Mouse (Mus musculus): ENCODE results near the gene Ctbs. TPM values are rescaled to one million over a fixed set of nuclear protein-coding genes. Genes with fewer than 3 reads are reported as not detected.

Gene Ctbs
- polyA plus RNA-seq, 1 experiment from 2014 or later: 12.9 TPM

- WGBS: 91% methylated on average over 7 of the region's 7 CpGs
- Histone ChIP-seq H3K4me1 (ENCODE audit: control insufficient read depth, insufficient read depth, low read length) (no peaks in the 10 kb centered on the region), H3K4me3 (ENCODE audit: low read length) (no peak overlapping the region), H3K4me2 (replicated peaks; ENCODE audit: low read depth, low read length) (no peak overlapping the region), H3K9ac (ENCODE audit: low read depth, low read length) (no peak overlapping the region), H3K9me3 (ENCODE audit: control insufficient read depth, low read length) (no peaks in the 10 kb centered on the region), H3K27ac (ENCODE audit: low read depth, low read length) (no peak overlapping the region), H3K36me3 (ENCODE audit: control insufficient read depth, insufficient read depth, low read length) (peaks cover 1% of the 10 kb centered on the region; the same call in 1 of the 2 replicates), H3K27me3 (ENCODE audit: control insufficient read depth, insufficient read depth, low read length) (no peaks in the 10 kb centered on the region)
- no peak for ATAC-seq (ENCODE audit: low FRiP score, low TSS enrichment)
Observed at GRCm38 (mm10) chr3:146412480-146412879, 37.1 kb upstream of the Ctbs start.

DNA sequence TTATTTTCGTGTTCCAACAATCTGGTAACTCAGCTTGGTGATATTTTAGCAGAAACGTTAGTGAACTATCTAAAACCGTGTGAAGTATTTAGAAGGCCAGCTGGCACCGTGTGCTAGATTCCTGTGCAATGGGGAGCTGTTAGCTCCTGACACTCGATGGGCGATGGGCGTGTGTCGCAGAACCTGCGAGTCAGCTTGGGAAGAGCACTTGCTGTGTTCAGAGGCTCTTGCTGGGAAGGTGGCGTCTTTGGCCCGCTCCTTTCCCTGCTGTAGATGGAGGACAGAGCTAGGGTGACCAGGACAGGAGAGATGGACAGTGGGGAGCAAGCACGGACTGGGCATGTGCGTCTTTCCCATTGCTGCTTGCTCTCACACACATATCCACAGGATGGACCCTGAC is 36.6 kb upstream of the Ctbs start:
- WGBS: 92% methylated on average over 13 of the region's 13 CpGs
- Histone ChIP-seq H3K27me3 (ENCODE audit: control insufficient read depth, insufficient read depth, low read length) (no peaks in the 10 kb centered on the region), H3K4me2 (replicated peaks; ENCODE audit: low read depth, low read length) (no peak overlapping the region), H3K36me3 (ENCODE audit: control insufficient read depth, insufficient read depth, low read length) (peaks cover 4% of the 10 kb centered on the region; the same call in 1 of the 2 replicates), H3K4me3 (ENCODE audit: low read length) (no peak overlapping the region), H3K4me1 (ENCODE audit: control insufficient read depth, insufficient read depth, low read length) (no peaks in the 10 kb centered on the region), H3K9me3 (ENCODE audit: control insufficient read depth, low read length) (no peaks in the 10 kb centered on the region), H3K9ac (ENCODE audit: low read depth, low read length) (no peak overlapping the region), H3K27ac (ENCODE audit: low read depth, low read length) (no peak overlapping the region)
- ATAC-seq (ENCODE audit: low FRiP score, low TSS enrichment): no peak

DNA sequence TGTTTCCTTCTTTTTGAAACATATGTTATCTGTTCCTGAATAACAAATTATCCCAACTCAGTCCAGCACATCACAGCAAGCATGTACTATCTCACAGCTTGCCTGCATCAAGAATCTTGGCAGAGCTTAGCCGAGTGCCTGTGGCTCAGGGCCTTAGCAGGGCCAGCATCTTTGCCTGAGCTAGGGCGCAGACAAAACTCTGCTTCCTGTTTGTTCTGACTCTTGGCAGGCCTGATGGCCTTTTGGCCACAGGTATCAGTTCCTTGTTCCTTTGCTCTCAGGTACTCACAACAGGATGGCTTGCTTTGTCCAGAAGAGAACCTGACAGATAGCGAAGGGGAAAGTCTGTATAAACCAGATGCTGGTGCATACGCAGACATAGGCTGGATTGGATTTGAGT is 35.6 kb upstream of the Ctbs start:
- H3K27ac ChIP-seq (ENCODE audit: low read depth, low read length): no peak overlapping the region
- H3K4me1 ChIP-seq (ENCODE audit: control insufficient read depth, insufficient read depth, low read length): no peaks in the 10 kb centered on the region
- peaks cover 11% of the 10 kb centered on the region; the same call in 1 of the 2 replicates for H3K36me3 ChIP-seq (ENCODE audit: control insufficient read depth, insufficient read depth, low read length)
- H3K27me3 ChIP-seq (ENCODE audit: control insufficient read depth, insufficient read depth, low read length): no peaks in the 10 kb centered on the region
- WGBS: 86% methylated on average over 4 of the region's 4 CpGs
- ATAC-seq (ENCODE audit: low FRiP score, low TSS enrichment): no peak
- H3K4me2 ChIP-seq (replicated peaks; ENCODE audit: low read depth, low read length): no peak overlapping the region
- H3K4me3 ChIP-seq (ENCODE audit: low read length): no peak overlapping the region
- H3K9me3 ChIP-seq (ENCODE audit: control insufficient read depth, low read length): no peaks in the 10 kb centered on the region
- H3K9ac ChIP-seq (ENCODE audit: low read depth, low read length): no peak overlapping the region

GRCm38 (mm10) chr3:146414555-146414954 is 35.0 kb upstream of the Ctbs start:
- no peaks in the 10 kb centered on the region for H3K9me3 ChIP-seq (ENCODE audit: control insufficient read depth, low read length)
- ATAC-seq (ENCODE audit: low FRiP score, low TSS enrichment): no peak
- H3K4me3 ChIP-seq (ENCODE audit: low read length): no peak overlapping the region
- no peak overlapping the region for H3K27ac ChIP-seq (ENCODE audit: low read depth, low read length)
- no peaks in the 10 kb centered on the region for H3K4me1 ChIP-seq (ENCODE audit: control insufficient read depth, insufficient read depth, low read length)
- H3K36me3 ChIP-seq (ENCODE audit: control insufficient read depth, insufficient read depth, low read length): peaks cover 16% of the 10 kb centered on the region; the same call in 1 of the 2 replicates
- H3K9ac ChIP-seq (ENCODE audit: low read depth, low read length): no peak overlapping the region
- WGBS: 91% methylated on average over 12 of the region's 12 CpGs
- H3K27me3 ChIP-seq (ENCODE audit: control insufficient read depth, insufficient read depth, low read length): no peaks in the 10 kb centered on the region
- H3K4me2 ChIP-seq (replicated peaks; ENCODE audit: low read depth, low read length): no peak overlapping the region

DNA sequence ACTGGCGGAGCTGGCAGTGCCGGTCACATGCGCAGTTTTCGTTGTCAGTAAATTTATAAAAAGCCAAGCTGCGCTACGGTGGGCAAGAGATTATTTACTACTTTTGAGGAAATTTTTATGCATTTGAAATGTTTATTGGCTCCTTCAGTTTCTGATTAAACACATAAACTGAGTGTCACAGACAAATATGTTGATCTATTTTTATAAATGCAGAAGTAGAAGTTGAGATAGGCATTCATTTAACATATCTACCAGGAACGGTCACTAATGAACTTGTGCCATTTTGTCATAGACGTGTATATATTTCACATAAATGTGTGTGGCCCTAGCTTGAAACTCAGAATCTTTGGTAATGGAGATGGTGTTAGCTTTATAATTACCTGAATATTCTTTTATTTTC is 31.7 kb upstream of the Ctbs start:
- H3K9ac ChIP-seq (ENCODE audit: low read depth, low read length): no peak overlapping the region
- no peak for ATAC-seq (ENCODE audit: low FRiP score, low TSS enrichment)
- no peak overlapping the region for H3K27ac ChIP-seq (ENCODE audit: low read depth, low read length)
- peaks cover 17% of the 10 kb centered on the region; the same call in 1 of the 2 replicates for H3K36me3 ChIP-seq (ENCODE audit: control insufficient read depth, insufficient read depth, low read length)
- no peak overlapping the region for H3K4me2 ChIP-seq (replicated peaks; ENCODE audit: low read depth, low read length)
- H3K4me1 ChIP-seq (ENCODE audit: control insufficient read depth, insufficient read depth, low read length): no peaks in the 10 kb centered on the region
- WGBS: 96% methylated on average over 8 of the region's 8 CpGs
- H3K4me3 ChIP-seq (ENCODE audit: low read length): no peak overlapping the region
- H3K9me3 ChIP-seq (ENCODE audit: control insufficient read depth, low read length): no peaks in the 10 kb centered on the region
- no peaks in the 10 kb centered on the region for H3K27me3 ChIP-seq (ENCODE audit: control insufficient read depth, insufficient read depth, low read length)

DNA sequence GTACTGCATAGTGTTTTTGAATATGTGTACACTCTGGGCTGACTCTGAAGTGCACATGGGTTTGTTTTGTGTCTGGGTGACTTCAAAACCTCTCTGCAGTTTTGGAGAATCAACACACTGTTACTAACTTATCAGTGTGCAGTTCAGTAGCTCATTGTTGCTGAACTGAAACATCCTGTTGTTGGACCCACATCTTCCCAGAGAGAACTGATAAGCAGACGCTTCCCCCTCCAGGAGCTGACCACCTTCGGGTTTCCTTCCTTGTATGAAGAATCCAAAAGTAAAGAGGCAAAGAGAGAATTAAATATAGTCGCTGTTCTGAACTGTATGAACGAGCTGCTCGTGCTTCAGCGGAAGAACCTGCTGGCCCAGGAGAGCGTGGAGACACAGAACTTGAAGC is 30.7 kb upstream of the Ctbs start:
- H3K27ac ChIP-seq (ENCODE audit: low read depth, low read length): no peak overlapping the region
- whole genome bisulfite sequencing: 87% methylated on average over 7 of the region's 7 CpGs
- no peak overlapping the region for H3K4me3 ChIP-seq (ENCODE audit: low read length)

DNA sequence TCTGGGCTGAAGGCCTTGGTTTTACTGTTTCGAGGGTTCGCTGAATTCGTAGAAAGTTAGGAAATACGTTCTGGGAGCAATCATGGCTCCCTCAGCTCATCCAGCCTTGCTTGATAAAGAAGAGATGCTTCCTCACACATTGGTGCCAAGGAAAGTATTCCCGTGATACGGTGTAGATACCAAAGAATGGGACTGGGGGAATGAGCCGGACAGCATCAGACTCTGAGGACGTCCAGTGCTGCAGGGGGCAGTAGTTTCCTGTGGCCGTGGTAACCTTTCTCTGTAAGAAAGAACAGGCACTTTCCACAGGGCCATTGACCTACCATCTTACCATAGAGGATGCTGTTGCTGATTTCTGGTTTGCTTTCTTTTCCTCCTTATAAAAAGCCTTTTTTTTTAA is 30.1 kb upstream of the Ctbs start:
- Histone ChIP-seq H3K4me3 (ENCODE audit: low read length) (no peak overlapping the region), H3K36me3 (ENCODE audit: control insufficient read depth, insufficient read depth, low read length) (peaks cover 23% of the 10 kb centered on the region; the same call in 1 of the 2 replicates), H3K4me2 (replicated peaks; ENCODE audit: low read depth, low read length) (no peak overlapping the region), H3K4me1 (ENCODE audit: control insufficient read depth, insufficient read depth, low read length) (no peaks in the 10 kb centered on the region), H3K9me3 (ENCODE audit: control insufficient read depth, low read length) (no peaks in the 10 kb centered on the region), H3K9ac (ENCODE audit: low read depth, low read length) (no peak overlapping the region), H3K27ac (ENCODE audit: low read depth, low read length) (no peak overlapping the region), H3K27me3 (ENCODE audit: control insufficient read depth, insufficient read depth, low read length) (no peaks in the 10 kb centered on the region)
- 93% methylated on average over 9 of the region's 9 CpGs for WGBS
- ATAC-seq (ENCODE audit: low FRiP score, low TSS enrichment): no peak

More for the DNA sequence above, 30.7 kb upstream of the Ctbs start:
- Histone ChIP-seq H3K9me3 (ENCODE audit: control insufficient read depth, low read length) (no peaks in the 10 kb centered on the region), H3K4me1 (ENCODE audit: control insufficient read depth, insufficient read depth, low read length) (no peaks in the 10 kb centered on the region), H3K9ac (ENCODE audit: low read depth, low read length) (no peak overlapping the region), H3K4me2 (replicated peaks; ENCODE audit: low read depth, low read length) (no peak overlapping the region), H3K27me3 (ENCODE audit: control insufficient read depth, insufficient read depth, low read length) (no peaks in the 10 kb centered on the region), H3K36me3 (ENCODE audit: control insufficient read depth, insufficient read depth, low read length) (peaks cover 23% of the 10 kb centered on the region; the same call in 1 of the 2 replicates)
- ATAC-seq (ENCODE audit: low FRiP score, low TSS enrichment): no peak

DNA sequence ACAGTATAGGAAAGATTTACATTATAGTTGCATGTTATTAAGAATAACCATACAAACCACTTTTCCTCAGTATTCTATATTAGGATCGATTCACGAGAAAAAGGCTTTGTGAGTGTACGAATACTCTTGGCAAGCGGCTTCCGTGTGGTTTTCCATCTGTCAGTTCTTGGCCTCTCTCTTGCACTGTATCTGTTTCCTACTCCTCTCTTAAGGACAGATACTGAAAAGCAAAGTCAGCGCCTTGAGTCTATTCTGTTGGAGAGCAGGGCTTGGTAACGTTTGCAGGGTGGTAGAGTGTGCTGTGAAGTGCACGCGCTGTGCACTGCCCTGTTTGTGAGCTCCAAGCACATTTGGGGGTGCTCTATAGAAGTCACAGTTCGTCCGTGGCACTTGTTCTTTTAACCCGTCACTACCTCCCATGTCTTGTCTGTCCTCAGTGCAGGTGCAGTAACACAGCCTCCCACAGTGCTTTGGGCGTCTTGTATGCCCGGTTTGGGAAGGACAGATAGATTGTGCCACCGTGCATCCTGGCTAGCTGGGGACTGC is 29.5 kb upstream of the Ctbs start:
- H3K9me3 ChIP-seq (ENCODE audit: control insufficient read depth, low read length): no peaks in the 10 kb centered on the region
- no peak for ATAC-seq (ENCODE audit: low FRiP score, low TSS enrichment)
- no peaks in the 10 kb centered on the region for H3K27me3 ChIP-seq (ENCODE audit: control insufficient read depth, insufficient read depth, low read length)
- H3K4me2 ChIP-seq (replicated peaks; ENCODE audit: low read depth, low read length): no peak overlapping the region
- peaks cover 23% of the 10 kb centered on the region; the same call in 1 of the 2 replicates for H3K36me3 ChIP-seq (ENCODE audit: control insufficient read depth, insufficient read depth, low read length)
- no peak overlapping the region for H3K4me3 ChIP-seq (ENCODE audit: low read length)
- H3K27ac ChIP-seq (ENCODE audit: low read depth, low read length): no peak overlapping the region
- H3K4me1 ChIP-seq (ENCODE audit: control insufficient read depth, insufficient read depth, low read length): no peaks in the 10 kb centered on the region
- 93% methylated on average over 15 of the region's 15 CpGs for WGBS
- H3K9ac ChIP-seq (ENCODE audit: low read depth, low read length): no peak overlapping the region

GRCm38 (mm10) chr3:146421787-146422186 is 27.8 kb upstream of the Ctbs start:
- 13% methylated on average over 8 of the region's 8 CpGs for WGBS
- no peak overlapping the region for H3K9ac ChIP-seq (ENCODE audit: low read depth, low read length)
- H3K36me3 ChIP-seq (ENCODE audit: control insufficient read depth, insufficient read depth, low read length): peaks cover 26% of the 10 kb centered on the region; the same call in 1 of the 2 replicates
- H3K4me3 ChIP-seq (ENCODE audit: low read length): no peak overlapping the region
- no peaks in the 10 kb centered on the region for H3K27me3 ChIP-seq (ENCODE audit: control insufficient read depth, insufficient read depth, low read length)
- no peak overlapping the region for H3K4me2 ChIP-seq (replicated peaks; ENCODE audit: low read depth, low read length)
- H3K27ac ChIP-seq (ENCODE audit: low read depth, low read length): no peak overlapping the region
- H3K4me1 ChIP-seq (ENCODE audit: control insufficient read depth, insufficient read depth, low read length): no peaks in the 10 kb centered on the region
- no peak for ATAC-seq (ENCODE audit: low FRiP score, low TSS enrichment)
- H3K9me3 ChIP-seq (ENCODE audit: control insufficient read depth, low read length): no peaks in the 10 kb centered on the region
